Mouse (Mus musculus) cerebellum, postnatal 36 days (tissue): ENCODE results near the gene Adam1b.
A peak's percentile ranks its signal among the peaks of the same experiment; 100 is the strongest.
"Not testable (repeated sequence)": the region's sequence is repeated elsewhere in the genome, so short reads cannot be mapped to it uniquely, and the experiment has no call there.

Source experiments
- DNase-seq, 2 experiments: peaks; one replicate each; pipeline ENCODE4 v3.0.0; 2021 to 2022; ENCODE audit warnings: mixed read lengths in 2 of 2

Adam1b gene

GRCm38 (mm10) chr5:121503231-121503630 is at the start of gene Adam1b:
Adam1b (minus strand) TSS chr5:121503435.
- no peak for DNase-seq

GRCm38 (mm10) chr5:121549196-121549595 is 46.0 kb upstream of the Adam1b start:
- no peak for DNase-seq

GRCm38 (mm10) chr5:121547084-121547483 is 43.8 kb upstream of the Adam1b start:
- no peak for DNase-seq

- DNase-seq, result peak; percentile 18 to 38
Observed at GRCm38 (mm10) chr5:121546530-121546895, 43.3 kb upstream of the Adam1b start.

GRCm38 (mm10) chr5:121545793-121546529 is 42.7 kb upstream of the Adam1b start, which contains the start of gene Mapkapk5:
Mapkapk5 (minus strand) TSS chr5:121545905.
- DNase-seq, result peak; percentile 99

- peak; percentile 6 to 12 for DNase-seq
Observed at GRCm38 (mm10) chr5:121544910-121545792, 41.9 kb upstream of the Adam1b start, which contains the start of the genes Adam1a and Gm42878. Adam1a (minus strand) TSS chr5:121545482. Gm42878 (minus strand) TSS chr5:121545482.

GRCm38 (mm10) chr5:121543370-121543769 is 40.1 kb upstream of the Adam1b start:
- DNase-seq, result no peak

- DNase-seq, result no peak
Observed at GRCm38 (mm10) chr5:121541235-121541634, 38.0 kb upstream of the Adam1b start.

- no peak for DNase-seq
Observed at GRCm38 (mm10) chr5:121540066-121540465, 36.8 kb upstream of the Adam1b start.

- no peak for DNase-seq
Observed at GRCm38 (mm10) chr5:121537588-121537987, 34.4 kb upstream of the Adam1b start.

GRCm38 (mm10) chr5:121536921-121537555 is 33.8 kb upstream of the Adam1b start:
- no peak for DNase-seq

GRCm38 (mm10) chr5:121535116-121535515 is 31.9 kb upstream of the Adam1b start:
- no peak for DNase-seq

GRCm38 (mm10) chr5:121534521-121534920 is 31.3 kb upstream of the Adam1b start:
- DNase-seq, result peak; percentile 13 to 14

- no peak for DNase-seq
Observed at GRCm38 (mm10) chr5:121526961-121527360, 23.7 kb upstream of the Adam1b start.

- DNase-seq, result no peak
Observed at GRCm38 (mm10) chr5:121526526-121526925, 23.3 kb upstream of the Adam1b start.

GRCm38 (mm10) chr5:121525774-121526450 is 22.7 kb upstream of the Adam1b start:
- DNase-seq, result no peak

GRCm38 (mm10) chr5:121519758-121520157 is 16.5 kb upstream of the Adam1b start:
- not testable (repeated sequence) for DNase-seq

- no peak for DNase-seq
Observed at GRCm38 (mm10) chr5:121518983-121519382, 15.7 kb upstream of the Adam1b start.

GRCm38 (mm10) chr5:121510009-121510408 is 6.8 kb upstream of the Adam1b start:
- no peak for DNase-seq

- DNase-seq, result no peak
Observed at GRCm38 (mm10) chr5:121506846-121507245, 3.6 kb upstream of the Adam1b start.

GRCm38 (mm10) chr5:121501424-121501996 is 1.7 kb downstream of the Adam1b start:
- not testable (repeated sequence) for DNase-seq

GRCm38 (mm10) chr5:121500719-121501118 is 2.5 kb downstream of the Adam1b start:
- DNase-seq, result no peak
